Mouse (Mus musculus): Measurements from ENCODE around the gene Tmem179. TPM values are rescaled to one million over a fixed set of nuclear protein-coding genes. Genes with fewer than 3 reads are reported as not detected.

Tmem179 gene
- not detected for total RNA-seq (2018; cell fraction: chromatin; rRNA removed)
- not detected for total RNA-seq (2018; cell fraction: cytosol; rRNA removed)
- total RNA-seq (2018; cell fraction: nucleus; rRNA removed), result not detected
- not detected in 3 replicates for polyA plus RNA-seq (2018)

- H3K36me3 ChIP-seq (ENCODE audit: inconsistent target), result no peaks in the 10 kb centered on the region
- H3K27ac ChIP-seq, result peak within 1 kb of the TSS; percentile 12; the same call in 1 of the 2 replicates
- H3K4me3 ChIP-seq (ENCODE audit: inconsistent target), result no peak within 1 kb of the TSS
- H3K79me2 ChIP-seq (ENCODE audit: inconsistent target), result no peaks in the 10 kb centered on the region
- WGBS (ENCODE audit: missing documents), result 3% methylated on average over 14 of the region's 14 CpGs
Observed at GRCm38 (mm10) chr12:112516697-112517337, at the start of gene Tmem179. Gene Tmem179, minus strand, starts transcription at chr12:112516747.

- 74% methylated on average over 6 of the region's 6 CpGs for WGBS (ENCODE audit: missing documents)
- Histone ChIP-seq H3K4me3 (ENCODE audit: inconsistent target) (no peak overlapping the region), H3K79me2 (ENCODE audit: inconsistent target) (no peaks in the 10 kb centered on the region), H3K27ac (no peak overlapping the region), H3K36me3 (ENCODE audit: inconsistent target) (no peaks in the 10 kb centered on the region)
Observed at GRCm38 (mm10) chr12:112563011-112563410, 46.5 kb upstream of the Tmem179 start.

GRCm38 (mm10) chr12:112562462-112562861, 45.9 kb upstream of the Tmem179 start:
- 40% methylated on average over 5 of the region's 5 CpGs for WGBS (ENCODE audit: missing documents)
- Histone ChIP-seq H3K36me3 (ENCODE audit: inconsistent target) (no peaks in the 10 kb centered on the region), H3K4me3 (ENCODE audit: inconsistent target) (no peak overlapping the region), H3K27ac (no peak overlapping the region), H3K79me2 (ENCODE audit: inconsistent target) (no peaks in the 10 kb centered on the region)

- WGBS (ENCODE audit: missing documents), result 98% methylated on average over 2 of the region's 3 CpGs
- Histone ChIP-seq H3K79me2 (ENCODE audit: inconsistent target) (no peaks in the 10 kb centered on the region), H3K4me3 (ENCODE audit: inconsistent target) (no peak overlapping the region), H3K36me3 (ENCODE audit: inconsistent target) (no peaks in the 10 kb centered on the region), H3K27ac (no peak overlapping the region)
Observed at GRCm38 (mm10) chr12:112561163-112561562, 44.6 kb upstream of the Tmem179 start.

- 88% methylated on average over 3 of the region's 5 CpGs for WGBS (ENCODE audit: missing documents)
- Histone ChIP-seq H3K79me2 (ENCODE audit: inconsistent target) (no peaks in the 10 kb centered on the region), H3K4me3 (ENCODE audit: inconsistent target) (no peak overlapping the region), H3K27ac (no peak overlapping the region), H3K36me3 (ENCODE audit: inconsistent target) (no peaks in the 10 kb centered on the region)
Observed at GRCm38 (mm10) chr12:112560176-112560797, 43.7 kb upstream of the Tmem179 start.

- no peaks in the 10 kb centered on the region for H3K79me2 ChIP-seq (ENCODE audit: inconsistent target)
- no peak overlapping the region for H3K4me3 ChIP-seq (ENCODE audit: inconsistent target)
- 95% methylated on average over 6 of the region's 6 CpGs for WGBS (ENCODE audit: missing documents)
- H3K36me3 ChIP-seq (ENCODE audit: inconsistent target), result no peaks in the 10 kb centered on the region
- no peak overlapping the region for H3K27ac ChIP-seq
Observed at GRCm38 (mm10) chr12:112559671-112560070, 43.1 kb upstream of the Tmem179 start.

- WGBS (ENCODE audit: missing documents), result 77% methylated on average over 3 of the region's 3 CpGs
- H3K79me2 ChIP-seq (ENCODE audit: inconsistent target), result no peaks in the 10 kb centered on the region
- H3K36me3 ChIP-seq (ENCODE audit: inconsistent target), result no peaks in the 10 kb centered on the region
- H3K27ac ChIP-seq, result no peak overlapping the region
- no peak overlapping the region for H3K4me3 ChIP-seq (ENCODE audit: inconsistent target)
Observed at GRCm38 (mm10) chr12:112559231-112559630, 42.7 kb upstream of the Tmem179 start.

GRCm38 (mm10) chr12:112557219-112557618, 40.7 kb upstream of the Tmem179 start:
- WGBS (ENCODE audit: missing documents), result 89% methylated on average over 5 of the region's 5 CpGs
- H3K79me2 ChIP-seq (ENCODE audit: inconsistent target), result no peaks in the 10 kb centered on the region
- no peak overlapping the region for H3K27ac ChIP-seq
- H3K36me3 ChIP-seq (ENCODE audit: inconsistent target), result no peaks in the 10 kb centered on the region
- H3K4me3 ChIP-seq (ENCODE audit: inconsistent target), result no peak overlapping the region

- Histone ChIP-seq H3K4me3 (ENCODE audit: inconsistent target) (no peak overlapping the region), H3K36me3 (ENCODE audit: inconsistent target) (no peaks in the 10 kb centered on the region), H3K27ac (no peak overlapping the region), H3K79me2 (ENCODE audit: inconsistent target) (no peaks in the 10 kb centered on the region)
- 90% methylated on average over 7 of the region's 9 CpGs for WGBS (ENCODE audit: missing documents)
Observed at GRCm38 (mm10) chr12:112556531-112557060, 40.0 kb upstream of the Tmem179 start.

GRCm38 (mm10) chr12:112554900-112555299, 38.4 kb upstream of the Tmem179 start:
- no peak overlapping the region for H3K27ac ChIP-seq
- no peaks in the 10 kb centered on the region for H3K36me3 ChIP-seq (ENCODE audit: inconsistent target)
- WGBS (ENCODE audit: missing documents), result 79% methylated on average over 12 of the region's 12 CpGs
- H3K79me2 ChIP-seq (ENCODE audit: inconsistent target), result no peaks in the 10 kb centered on the region
- H3K4me3 ChIP-seq (ENCODE audit: inconsistent target), result no peak overlapping the region

- Histone ChIP-seq H3K79me2 (ENCODE audit: inconsistent target) (no peaks in the 10 kb centered on the region), H3K4me3 (ENCODE audit: inconsistent target) (no peak overlapping the region), H3K36me3 (ENCODE audit: inconsistent target) (no peaks in the 10 kb centered on the region), H3K27ac (no peak overlapping the region)
- WGBS (ENCODE audit: missing documents), result 64% methylated on average over 5 of the region's 5 CpGs
Observed at GRCm38 (mm10) chr12:112552520-112552919, 36.0 kb upstream of the Tmem179 start.

GRCm38 (mm10) chr12:112551861-112552375, 35.4 kb upstream of the Tmem179 start:
- 15% methylated on average over 12 of the region's 13 CpGs for WGBS (ENCODE audit: missing documents)
- H3K4me3 ChIP-seq (ENCODE audit: inconsistent target), result no peak overlapping the region
- H3K79me2 ChIP-seq (ENCODE audit: inconsistent target), result no peaks in the 10 kb centered on the region
- H3K36me3 ChIP-seq (ENCODE audit: inconsistent target), result no peaks in the 10 kb centered on the region
- no peak overlapping the region for H3K27ac ChIP-seq

- H3K27ac ChIP-seq, result no peak overlapping the region
- H3K79me2 ChIP-seq (ENCODE audit: inconsistent target), result no peaks in the 10 kb centered on the region
- no peak overlapping the region for H3K4me3 ChIP-seq (ENCODE audit: inconsistent target)
- no peaks in the 10 kb centered on the region for H3K36me3 ChIP-seq (ENCODE audit: inconsistent target)
- WGBS (ENCODE audit: missing documents), result 93% methylated on average over 1 of the region's 1 CpGs
Observed at GRCm38 (mm10) chr12:112549287-112549686, 32.7 kb upstream of the Tmem179 start.

- no peaks in the 10 kb centered on the region for H3K79me2 ChIP-seq (ENCODE audit: inconsistent target)
- H3K27ac ChIP-seq, result no peak overlapping the region
- no peaks in the 10 kb centered on the region for H3K36me3 ChIP-seq (ENCODE audit: inconsistent target)
- H3K4me3 ChIP-seq (ENCODE audit: inconsistent target), result no peak overlapping the region
- WGBS (ENCODE audit: missing documents), result 96% methylated on average over 8 of the region's 8 CpGs
Observed at GRCm38 (mm10) chr12:112546110-112546509, 29.6 kb upstream of the Tmem179 start.

Data from macrophage (primary cell).